Mouse (Mus musculus): ENCODE results near the gene Itgax. TPM values are rescaled to one million over a fixed set of nuclear protein-coding genes. Genes with fewer than 3 reads are reported as not detected.

Itgax gene
- polyA plus RNA-seq, 1 experiment from 2014 or later, result not detected

Other genes starting within 250 kb of the Itgax start
- 0.83 and 1.1 TPM in 2 replicates for gene Prss53, start 238.6 kb upstream of the Itgax start, polyA plus RNA-seq (2014; fragmentation: Nextera tagmentation; extraction: Ambion mirVana)
- not detected in 2 replicates for gene Gm21974, start 234.1 kb upstream of the Itgax start, polyA plus RNA-seq (2014; fragmentation: Nextera tagmentation; extraction: Ambion mirVana)
- gene Vkorc1, start 233.9 kb upstream of the Itgax start, polyA plus RNA-seq (2014; fragmentation: Nextera tagmentation; extraction: Ambion mirVana), result 71.9 and 81.8 TPM in 2 replicates
- gene Bckdk, start 225.5 kb upstream of the Itgax start, polyA plus RNA-seq (2014; fragmentation: Nextera tagmentation; extraction: Ambion mirVana), result 65.5 and 69.2 TPM in 2 replicates
- 42.1 and 46.0 TPM in 2 replicates for gene Kat8, start 217.0 kb upstream of the Itgax start, polyA plus RNA-seq (2014; fragmentation: Nextera tagmentation; extraction: Ambion mirVana)
- 0.25 TPM in 2 replicates for gene Prss8, start 199.4 kb upstream of the Itgax start, polyA plus RNA-seq (2014; fragmentation: Nextera tagmentation; extraction: Ambion mirVana)
- gene Prss36, start 182.8 kb upstream of the Itgax start, polyA plus RNA-seq (2014; fragmentation: Nextera tagmentation; extraction: Ambion mirVana), result 13.1 and 14.2 TPM in 2 replicates
- 39.0 and 44.2 TPM in 2 replicates for gene Fus, start 162.1 kb upstream of the Itgax start, polyA plus RNA-seq (2014; fragmentation: Nextera tagmentation; extraction: Ambion mirVana)
- gene Pycard, start 135.7 kb upstream of the Itgax start, polyA plus RNA-seq (2014; fragmentation: Nextera tagmentation; extraction: Ambion mirVana), result 6.6 and 9.8 TPM in 2 replicates
- gene Trim72, start 125.6 kb upstream of the Itgax start, polyA plus RNA-seq (2014; fragmentation: Nextera tagmentation; extraction: Ambion mirVana), result not detected in 2 replicates
- gene Itgam, start 66.9 kb upstream of the Itgax start, polyA plus RNA-seq (2014; fragmentation: Nextera tagmentation; extraction: Ambion mirVana), result 0.60 and 0.88 TPM in 2 replicates
- not detected in 2 replicates for gene Gm49368, start 66.9 kb upstream of the Itgax start, polyA plus RNA-seq (2014; fragmentation: Nextera tagmentation; extraction: Ambion mirVana)
- not detected in 2 replicates for gene Itgad, start 24.8 kb downstream of the Itgax start, polyA plus RNA-seq (2014; fragmentation: Nextera tagmentation; extraction: Ambion mirVana)
- gene Cox6a2, start 76.8 kb downstream of the Itgax start, polyA plus RNA-seq (2014; fragmentation: Nextera tagmentation; extraction: Ambion mirVana), result not detected in 2 replicates
- 9.1 and 10.7 TPM in 2 replicates for gene Armc5, start 107.8 kb downstream of the Itgax start, polyA plus RNA-seq (2014; fragmentation: Nextera tagmentation; extraction: Ambion mirVana)
- 7.4 and 8.7 TPM in 2 replicates for gene 9130023H24Rik, start 108.5 kb downstream of the Itgax start, polyA plus RNA-seq (2014; fragmentation: Nextera tagmentation; extraction: Ambion mirVana)
- gene Tgfb1i1, start 117.3 kb downstream of the Itgax start, polyA plus RNA-seq (2014; fragmentation: Nextera tagmentation; extraction: Ambion mirVana), result 23.5 and 27.8 TPM in 2 replicates
- gene Slc5a2, start 136.1 kb downstream of the Itgax start, polyA plus RNA-seq (2014; fragmentation: Nextera tagmentation; extraction: Ambion mirVana), result 0.23 TPM in 1 of 2 replicates, not detected in the other
- gene BC017158, start 168.6 kb downstream of the Itgax start, polyA plus RNA-seq (2014; fragmentation: Nextera tagmentation; extraction: Ambion mirVana), result 23.6 and 23.9 TPM in 2 replicates